Mouse (Mus musculus) forebrain, embryonic 14.5 days (tissue): ENCODE results near the gene Mical3. TPM values are rescaled to one million over a fixed set of nuclear protein-coding genes. Genes with fewer than 3 reads are reported as not detected.
A peak's percentile ranks its signal among the peaks of the same experiment; 100 is the strongest.

Source experiments
- ATAC-seq: fragments of 200-750 bp; cut with Nextera tagmentation; 2 replicates; pipeline ENCODE4 v1.8.0; 2017; ENCODE audit warnings: mild to moderate bottlenecking, moderate library complexity
- DNase-seq: peaks from one replicate; pipeline ENCODE4 v3.0.0-alpha.2; 2015; ENCODE audit warnings: low spot score
- H3K27ac ChIP-seq: fragments of 300-500 bp; sonication (generic); 2 replicates; pipeline ENCODE4 v1.5.1; 2014; ENCODE audit warnings: low read depth, mild to moderate bottlenecking, control low read depth, low read length, moderate library complexity
- H3K27me3 ChIP-seq: fragments of 300-500 bp; sonication (generic); replicated peaks from 2 replicates; pipeline ENCODE4 v1.6.1; 2014; ENCODE audit warnings: low read length, control low read depth, mixed read lengths; ENCODE audit not compliant: control insufficient read depth, insufficient read depth
- H3K36me3 ChIP-seq: fragments of 300-500 bp; sonication (generic); 2 replicates; pipeline ENCODE4 v1.6.1; 2014; ENCODE audit warnings: low read length, control low read depth; ENCODE audit not compliant: control insufficient read depth, insufficient read depth
- H3K4me1 ChIP-seq: fragments of 300-500 bp; sonication (generic); 2 replicates; pipeline ENCODE4 v1.6.1; 2014; ENCODE audit warnings: antibody characterized with exemption, low read length, control low read depth; ENCODE audit not compliant: control insufficient read depth, insufficient read depth
- H3K4me2 ChIP-seq: fragments of 300-500 bp; sonication (generic); 2 replicates; pipeline ENCODE4 v1.6.1; 2014; ENCODE audit warnings: mild to moderate bottlenecking, control low read depth, low read length
- H3K4me3 ChIP-seq: fragments of 300-500 bp; sonication (generic); 2 replicates; pipeline ENCODE4 v1.5.1; 2014; ENCODE audit warnings: low read depth, low read length, control low read depth
- H3K9ac ChIP-seq: fragments of 300-500 bp; sonication (generic); 2 replicates; pipeline ENCODE4 v1.6.1; 2014; ENCODE audit warnings: mild to moderate bottlenecking, low read length, control low read depth, moderate library complexity
- H3K9me3 ChIP-seq: fragments of 300-500 bp; sonication (generic); replicated peaks from 2 replicates; pipeline ENCODE4 v1.6.1; 2016; ENCODE audit warnings: low read length, control low read depth, mixed read lengths; ENCODE audit not compliant: control insufficient read depth
- WGBS: fragments of 180-500 bp; shearing (Covaris S2); extraction: QIAGEN DNeasy Blood & Tissue Kit; methylation state at CpG from one replicate; pipeline ENCODE4 v1.1.7; 2014; 5-methylcytosine and 5-hydroxymethylcytosine counted together
- polyA plus RNA-seq: library from polyadenylated mRNA; unstranded; fragments of >200 nt; fragmentation: Nextera tagmentation; extraction: Ambion mirVana; gene quantifications from 2 replicates; pipeline ENCODE4 v1.2.1, GENCODE M21; 2014

The Mical3 gene
- polyA plus RNA-seq, 1 experiment from 2014 or later = 19.4 TPM

- DNase-seq = no peak
- no peaks in the 10 kb centered on the region for H3K36me3 ChIP-seq
- no peak overlapping the region for H3K27ac ChIP-seq
- H3K9me3 ChIP-seq = no peaks in the 10 kb centered on the region
- no peak overlapping the region for H3K9ac ChIP-seq
- H3K4me3 ChIP-seq = no peak overlapping the region
- no peaks in the 10 kb centered on the region for H3K27me3 ChIP-seq
- ATAC-seq = no peak
- whole genome bisulfite sequencing = 98% methylated on average over 1 of the region's 1 CpGs
- no peaks in the 10 kb centered on the region for H3K4me1 ChIP-seq
- H3K4me2 ChIP-seq = no peak overlapping the region
Observed at GRCm38 (mm10) chr6:121139271-121139670, 8.5 kb upstream of the Mical3 start.

- H3K4me1 ChIP-seq = no peaks in the 10 kb centered on the region
- no peak overlapping the region for H3K9ac ChIP-seq
- H3K9me3 ChIP-seq = no peaks in the 10 kb centered on the region
- ATAC-seq (no peak), DNase-seq (no peak)
- 89% methylated on average over 12 of the region's 12 CpGs for WGBS
- H3K4me2 ChIP-seq = no peak overlapping the region
- H3K27me3 ChIP-seq = no peaks in the 10 kb centered on the region
- no peak overlapping the region for H3K27ac ChIP-seq
- no peaks in the 10 kb centered on the region for H3K36me3 ChIP-seq
- no peak overlapping the region for H3K4me3 ChIP-seq
Observed at GRCm38 (mm10) chr6:121138338-121139040, 7.7 kb upstream of the Mical3 start.

GRCm38 (mm10) chr6:121137222-121137621 lies 6.4 kb upstream of the Mical3 start:
- Histone ChIP-seq H3K4me1 (no peaks in the 10 kb centered on the region), H3K27ac (no peak overlapping the region), H3K4me3 (no peak overlapping the region), H3K4me2 (no peak overlapping the region), H3K9ac (no peak overlapping the region), H3K9me3 (no peaks in the 10 kb centered on the region), H3K27me3 (no peaks in the 10 kb centered on the region), H3K36me3 (no peaks in the 10 kb centered on the region)
- DNase-seq = no peak
- WGBS = 51% methylated on average over 6 of the region's 6 CpGs
- no peak for ATAC-seq

- Histone ChIP-seq H3K4me1 (no peaks in the 10 kb centered on the region), H3K9me3 (no peaks in the 10 kb centered on the region), H3K4me2 (no peak overlapping the region), H3K27ac (no peak overlapping the region), H3K27me3 (no peaks in the 10 kb centered on the region), H3K9ac (no peak overlapping the region), H3K36me3 (no peaks in the 10 kb centered on the region), H3K4me3 (no peak overlapping the region)
- no peak for ATAC-seq
- WGBS = 69% methylated on average over 5 of the region's 5 CpGs
- DNase-seq = no peak
Observed at GRCm38 (mm10) chr6:121134884-121135283, 4.1 kb upstream of the Mical3 start.

GRCm38 (mm10) chr6:121134249-121134648 lies 3.5 kb upstream of the Mical3 start:
- ATAC-seq = no peak

GRCm38 (mm10) chr6:121130039-121130705 lies 627 bp downstream of the Mical3 start:
- 0 out of 2 replicates have a peak, but pooled peaks cover 6% of the 10 kb centered on the region for H3K4me1 ChIP-seq
- DNase-seq = peak; percentile 94
- no peaks in the 10 kb centered on the region for H3K27me3 ChIP-seq
- no peaks in the 10 kb centered on the region for H3K9me3 ChIP-seq
- ATAC-seq = peak; percentile 93
- peak overlapping the region; percentile 74 for H3K4me2 ChIP-seq
- WGBS = 1% methylated on average over 32 of the region's 32 CpGs
- H3K4me3 ChIP-seq = peak overlapping the region; percentile 46
- peak overlapping the region; percentile 75 for H3K9ac ChIP-seq
- peak overlapping the region; percentile 83 for H3K27ac ChIP-seq
- no peaks in the 10 kb centered on the region for H3K36me3 ChIP-seq

More at GRCm38 (mm10) chr6:121134249-121134648, 3.5 kb upstream of the Mical3 start:
- H3K36me3 ChIP-seq = no peaks in the 10 kb centered on the region
- no peak overlapping the region for H3K4me3 ChIP-seq
- H3K9me3 ChIP-seq = no peaks in the 10 kb centered on the region
- no peak for DNase-seq
- 14% methylated on average over 3 of the region's 3 CpGs for WGBS
- H3K27ac ChIP-seq = no peak overlapping the region
- no peaks in the 10 kb centered on the region for H3K27me3 ChIP-seq
- no peak overlapping the region for H3K4me2 ChIP-seq
- H3K9ac ChIP-seq = no peak overlapping the region
- no peaks in the 10 kb centered on the region for H3K4me1 ChIP-seq

GRCm38 (mm10) chr6:121129506-121129905 lies 1.3 kb downstream of the Mical3 start:
- no peaks in the 10 kb centered on the region for H3K36me3 ChIP-seq
- no peaks in the 10 kb centered on the region for H3K9me3 ChIP-seq
- H3K27me3 ChIP-seq = no peaks in the 10 kb centered on the region
- H3K9ac ChIP-seq = peak overlapping the region; percentile 75
- peak overlapping the region; percentile 46 for H3K4me3 ChIP-seq
- peak; percentile 67 for DNase-seq
- peak overlapping the region; percentile 83 for H3K27ac ChIP-seq
- ATAC-seq = peak; percentile 60
- 0 out of 2 replicates have a peak, but pooled peaks cover 6% of the 10 kb centered on the region for H3K4me1 ChIP-seq
- WGBS = 8% methylated on average over 21 of the region's 21 CpGs
- peak overlapping the region; percentile 74 for H3K4me2 ChIP-seq

GRCm38 (mm10) chr6:121128736-121129135 lies 2.1 kb downstream of the Mical3 start:
- no peak overlapping the region for H3K9ac ChIP-seq
- no peak overlapping the region; the same call in 1 of the 2 replicates for H3K27ac ChIP-seq
- H3K36me3 ChIP-seq = no peaks in the 10 kb centered on the region
- peak overlapping the region; percentile 74 for H3K4me2 ChIP-seq
- H3K4me1 ChIP-seq = 0 out of 2 replicates have a peak, but pooled peaks cover 6% of the 10 kb centered on the region
- H3K27me3 ChIP-seq = no peaks in the 10 kb centered on the region
- 60% methylated on average over 5 of the region's 5 CpGs for WGBS
- peak overlapping the region; percentile 46; the same call in 1 of the 2 replicates for H3K4me3 ChIP-seq
- H3K9me3 ChIP-seq = no peaks in the 10 kb centered on the region
- DNase-seq (peak; percentile 42), ATAC-seq (no peak)

- WGBS = 55% methylated on average over 3 of the region's 3 CpGs
- H3K4me3 ChIP-seq = no peak overlapping the region
Observed at GRCm38 (mm10) chr6:121127726-121128125, 3.1 kb downstream of the Mical3 start.

More at GRCm38 (mm10) chr6:121127726-121128125, 3.1 kb downstream of the Mical3 start:
- no peaks in the 10 kb centered on the region for H3K27me3 ChIP-seq
- H3K4me1 ChIP-seq = 0 out of 2 replicates have a peak, but pooled peaks cover 6% of the 10 kb centered on the region
- H3K36me3 ChIP-seq = no peaks in the 10 kb centered on the region
- no peak for DNase-seq
- H3K27ac ChIP-seq = no peak overlapping the region
- ATAC-seq = no peak
- no peaks in the 10 kb centered on the region for H3K9me3 ChIP-seq
- H3K4me2 ChIP-seq = peak overlapping the region; percentile 74; the same call in 1 of the 2 replicates
- no peak overlapping the region for H3K9ac ChIP-seq
